Mouse (Mus musculus): ENCODE results near the gene Lag3. TPM values are rescaled to one million over a fixed set of nuclear protein-coding genes. Genes with fewer than 3 reads are reported as not detected.

The Lag3 gene
- total RNA-seq (2014; rRNA removed; ENCODE audit: low replicate concordance): 0.11 and 0.27 TPM in 2 replicates
- 0.82 and 0.85 TPM in 2 replicates for polyA plus RNA-seq (2015; fragmentation: Nextera tagmentation; extraction: Ambion mirVana)

- DNase-seq (ENCODE audit: low spot score) (peak; percentile 15), ATAC-seq (ENCODE audit: insufficient read depth, low read depth) (no peak)
- no peaks in the 10 kb centered on the region for H3K9me3 ChIP-seq (replicated peaks; ENCODE audit: control insufficient read depth, low read length)
- H3K27ac ChIP-seq (ENCODE audit: low read depth): no peak within 1 kb of the TSS
- TF ChIP-seq EP300 (IDR thresholded peaks at IDR 0.05; ENCODE audit: low read depth) (no peak), CTCF (IDR thresholded peaks at IDR 0.05; ENCODE audit: low read depth) (no peak)
- H3K9ac ChIP-seq (replicated peaks; ENCODE audit: low read depth, low read length): no peak within 1 kb of the TSS
- no peak within 1 kb of the TSS for H3K4me3 ChIP-seq (ENCODE audit: low read depth, low read length)
- peaks cover 28% of the 10 kb centered on the region for H3K4me1 ChIP-seq (ENCODE audit: control insufficient read depth, insufficient read depth)
- no peak within 1 kb of the TSS for H3K4me2 ChIP-seq (ENCODE audit: low read depth, low read length)
- 24% methylated on average over 12 of the region's 13 CpGs for WGBS
- H3K27me3 ChIP-seq (ENCODE audit: control insufficient read depth, insufficient read depth, low read length): peaks cover 6% of the 10 kb centered on the region; the same call in 1 of the 2 replicates
- peaks cover 22% of the 10 kb centered on the region for H3K36me3 ChIP-seq (replicated peaks; ENCODE audit: control insufficient read depth, insufficient read depth, low read length)
These were observed at the start of gene Lag3 for GRCm38 (mm10) chr6:124911533-124912218. Gene Lag3, minus strand, starts transcription at chr6:124911705.

DNA sequence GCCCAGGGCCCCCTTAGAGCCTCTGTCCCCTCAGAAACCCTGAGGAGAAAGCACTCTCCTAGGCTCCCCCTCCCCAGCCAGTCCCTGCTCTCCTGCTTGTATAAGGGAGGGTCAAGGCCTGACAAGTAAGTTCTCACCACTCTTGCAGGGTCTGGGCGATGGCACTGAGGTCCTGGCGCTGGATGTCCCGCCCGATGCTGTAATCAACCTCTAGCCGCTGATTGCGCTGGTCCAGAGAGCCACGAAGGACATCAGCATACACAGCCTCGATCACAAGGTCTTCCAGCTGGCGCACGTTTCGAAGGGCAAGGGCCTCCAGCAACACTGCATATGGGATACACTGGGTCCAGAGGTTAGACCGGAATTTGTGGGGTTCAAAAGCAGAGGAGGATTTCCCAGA lies 49.5 kb upstream of the Lag3 start:
- Histone ChIP-seq H3K36me3 (replicated peaks; ENCODE audit: control insufficient read depth, insufficient read depth, low read length) (peaks cover 47% of the 10 kb centered on the region), H3K9ac (replicated peaks; ENCODE audit: low read depth, low read length) (no peak overlapping the region), H3K9me3 (replicated peaks; ENCODE audit: control insufficient read depth, low read length) (no peaks in the 10 kb centered on the region), H3K4me2 (ENCODE audit: low read depth, low read length) (no peak overlapping the region), H3K27ac (ENCODE audit: low read depth) (no peak overlapping the region), H3K27me3 (ENCODE audit: control insufficient read depth, insufficient read depth, low read length) (no peaks in the 10 kb centered on the region), H3K4me3 (ENCODE audit: low read depth, low read length) (no peak overlapping the region), H3K4me1 (ENCODE audit: control insufficient read depth, insufficient read depth) (peaks cover 11% of the 10 kb centered on the region)
- no peak for ATAC-seq (ENCODE audit: insufficient read depth, low read depth)
- 91% methylated on average over 12 of the region's 12 CpGs for WGBS
- no peak for TF ChIP-seq CTCF (IDR thresholded peaks at IDR 0.05; ENCODE audit: low read depth)
- no peak for TF ChIP-seq EP300 (IDR thresholded peaks at IDR 0.05; ENCODE audit: low read depth)
- no peak for DNase-seq (ENCODE audit: low spot score)

GRCm38 (mm10) chr6:124959960-124960359 lies 48.5 kb upstream of the Lag3 start:
- H3K4me1 ChIP-seq (ENCODE audit: control insufficient read depth, insufficient read depth): peaks cover 8% of the 10 kb centered on the region
- peaks cover 47% of the 10 kb centered on the region for H3K36me3 ChIP-seq (replicated peaks; ENCODE audit: control insufficient read depth, insufficient read depth, low read length)
- H3K4me3 ChIP-seq (ENCODE audit: low read depth, low read length): no peak overlapping the region
- DNase-seq (ENCODE audit: low spot score): no peak
- 91% methylated on average over 13 of the region's 13 CpGs for WGBS
- no peaks in the 10 kb centered on the region for H3K27me3 ChIP-seq (ENCODE audit: control insufficient read depth, insufficient read depth, low read length)
- H3K9ac ChIP-seq (replicated peaks; ENCODE audit: low read depth, low read length): no peak overlapping the region
- H3K4me2 ChIP-seq (ENCODE audit: low read depth, low read length): no peak overlapping the region
- H3K9me3 ChIP-seq (replicated peaks; ENCODE audit: control insufficient read depth, low read length): no peaks in the 10 kb centered on the region
- no peak overlapping the region for H3K27ac ChIP-seq (ENCODE audit: low read depth)
- TF ChIP-seq EP300 (IDR thresholded peaks at IDR 0.05; ENCODE audit: low read depth) (no peak), CTCF (IDR thresholded peaks at IDR 0.05; ENCODE audit: low read depth) (no peak)
- no peak for ATAC-seq (ENCODE audit: insufficient read depth, low read depth)

- H3K4me2 ChIP-seq (ENCODE audit: low read depth, low read length): no peak overlapping the region
- DNase-seq (ENCODE audit: low spot score) (no peak), ATAC-seq (ENCODE audit: insufficient read depth, low read depth) (no peak)
- 87% methylated on average over 3 of the region's 3 CpGs for WGBS
- H3K27ac ChIP-seq (ENCODE audit: low read depth): no peak overlapping the region
- no peaks in the 10 kb centered on the region for H3K4me1 ChIP-seq (ENCODE audit: control insufficient read depth, insufficient read depth)
- H3K4me3 ChIP-seq (ENCODE audit: low read depth, low read length): no peak overlapping the region
- peaks cover 47% of the 10 kb centered on the region for H3K36me3 ChIP-seq (replicated peaks; ENCODE audit: control insufficient read depth, insufficient read depth, low read length)
- TF ChIP-seq EP300 (IDR thresholded peaks at IDR 0.05; ENCODE audit: low read depth) (no peak), CTCF (IDR thresholded peaks at IDR 0.05; ENCODE audit: low read depth) (no peak)
- H3K9me3 ChIP-seq (replicated peaks; ENCODE audit: control insufficient read depth, low read length): no peaks in the 10 kb centered on the region
- no peaks in the 10 kb centered on the region for H3K27me3 ChIP-seq (ENCODE audit: control insufficient read depth, insufficient read depth, low read length)
- H3K9ac ChIP-seq (replicated peaks; ENCODE audit: low read depth, low read length): no peak overlapping the region
These were observed 46.6 kb upstream of the Lag3 start for GRCm38 (mm10) chr6:124958127-124958526.

DNA sequence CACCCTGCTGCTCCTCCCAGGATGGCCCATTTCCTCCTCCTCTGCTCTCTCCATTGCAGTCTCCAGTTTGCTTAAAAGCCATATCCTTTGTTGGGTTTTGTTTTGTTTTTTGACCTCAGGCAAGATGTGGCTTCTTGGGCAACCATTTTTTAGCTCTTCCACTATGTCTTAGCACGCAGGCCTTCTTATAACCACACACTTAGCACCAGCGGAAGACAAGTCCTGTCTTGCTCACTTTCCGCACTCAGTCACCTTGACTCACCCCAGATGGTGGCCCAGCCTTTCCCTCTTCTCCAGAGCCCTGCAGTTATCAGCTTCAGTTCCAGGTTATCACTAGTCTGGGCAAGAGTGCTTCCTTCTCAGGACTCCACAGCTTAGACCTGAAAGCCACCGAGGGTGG lies 43.7 kb upstream of the Lag3 start:
- Histone ChIP-seq H3K4me3 (ENCODE audit: low read depth, low read length) (no peak overlapping the region), H3K4me1 (ENCODE audit: control insufficient read depth, insufficient read depth) (no peaks in the 10 kb centered on the region), H3K9ac (replicated peaks; ENCODE audit: low read depth, low read length) (no peak overlapping the region), H3K9me3 (replicated peaks; ENCODE audit: control insufficient read depth, low read length) (no peaks in the 10 kb centered on the region), H3K27ac (ENCODE audit: low read depth) (no peak overlapping the region), H3K27me3 (ENCODE audit: control insufficient read depth, insufficient read depth, low read length) (no peaks in the 10 kb centered on the region), H3K36me3 (replicated peaks; ENCODE audit: control insufficient read depth, insufficient read depth, low read length) (peaks cover 32% of the 10 kb centered on the region), H3K4me2 (ENCODE audit: low read depth, low read length) (no peak overlapping the region)
- DNase-seq (ENCODE audit: low spot score) (no peak), ATAC-seq (ENCODE audit: insufficient read depth, low read depth) (no peak)
- 88% methylated on average over 4 of the region's 4 CpGs for WGBS
- no peak for TF ChIP-seq CTCF (IDR thresholded peaks at IDR 0.05; ENCODE audit: low read depth)
- TF ChIP-seq EP300 (IDR thresholded peaks at IDR 0.05; ENCODE audit: low read depth): no peak
